Mouse (Mus musculus) lung, postnatal 0 days (tissue): ENCODE data around the gene Plagl1.

Experiments
- CTCF ChIP-seq: IDR thresholded peaks from 2 replicates; pipeline ENCODE4 v1.5.1; 2016; ENCODE audit warnings: antibody characterized with exemption, mild to moderate bottlenecking
- EP300 ChIP-seq: IDR thresholded peaks from 2 replicates; pipeline ENCODE4 v1.6.1; 2016; ENCODE audit warnings: antibody characterized with exemption, mild to moderate bottlenecking, control low read depth

DNA sequence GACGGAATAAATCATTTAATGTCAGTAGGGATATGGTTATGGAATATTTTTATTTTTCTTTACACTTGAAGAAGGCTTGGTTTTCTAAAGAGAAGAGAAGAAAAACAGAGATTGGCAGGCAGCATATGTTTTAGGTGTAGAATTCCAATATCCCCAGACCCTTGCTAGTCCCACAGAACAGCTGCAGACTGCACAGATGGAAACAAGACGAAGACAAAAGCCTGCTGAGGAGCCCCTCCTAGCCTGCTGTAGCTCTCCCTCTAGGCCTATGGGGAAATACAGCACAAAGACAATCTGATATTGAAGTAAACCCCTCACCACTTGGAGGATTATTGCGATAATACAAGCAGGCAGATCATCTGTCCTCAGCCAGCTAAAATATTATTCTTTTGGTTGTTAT lies 90.1 kb downstream of the Plagl1 start:
- TF ChIP-seq CTCF (no peak), EP300 (no peak)
